Mouse (Mus musculus) lung, adult 2 months (tissue): ENCODE measurements around the gene Neu1.
"Not testable (repeated sequence)": the region's sequence is repeated elsewhere in the genome, so short reads cannot be mapped to it uniquely, and the experiment has no call there.

Experiments used
- CTCF ChIP-seq: fragments of 200-500 bp; IDR thresholded peaks from 2 replicates; pipeline ENCODE4 v1.5.1; 2011; ENCODE audit warnings: mild to moderate bottlenecking, low read length, control low read depth; ENCODE audit not compliant: insufficient read depth
- POLR2A ChIP-seq: fragments of 200-500 bp; IDR thresholded peaks from 2 replicates; pipeline ENCODE4 v1.6.1; 2011; ENCODE audit warnings: low read depth, mild to moderate bottlenecking, control low read depth, low read length, borderline replicate concordance; ENCODE audit errors: extremely low read depth

DNA sequence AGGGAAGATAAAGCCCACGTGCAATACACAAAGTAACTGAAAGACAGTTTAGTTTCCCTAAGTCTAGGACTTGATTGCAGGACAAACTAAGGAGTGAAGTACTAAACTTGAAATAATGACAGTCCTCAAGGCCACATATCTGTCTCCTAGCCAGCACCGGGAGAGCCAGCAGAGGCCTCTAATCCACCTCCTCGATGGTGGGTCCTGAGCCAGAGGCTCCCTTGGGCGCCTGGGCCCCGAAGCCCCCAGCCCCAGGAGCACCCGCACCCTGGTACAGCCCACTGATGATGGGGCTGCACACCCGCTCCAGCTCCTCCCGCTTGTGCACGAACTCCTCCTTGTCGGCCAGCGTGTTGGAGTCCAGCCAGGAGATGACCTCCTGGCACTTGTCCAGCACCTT is 38.8 kb downstream of the Neu1 start, which contains the start of gene Gm20481:
- TF ChIP-seq CTCF, POLR2A: not testable (repeated sequence)
